Mouse (Mus musculus) limb, embryonic 10.5 days (tissue): ENCODE data around the gene Nup210. TPM values are rescaled to one million over a fixed set of nuclear protein-coding genes. Genes with fewer than 3 reads are reported as not detected.

Source experiments
- DNase-seq: peaks from one replicate; pipeline ENCODE4 v3.0.0-alpha.2; 2017; ENCODE audit warnings: low spot score
- H3K27ac ChIP-seq: fragments of 300-500 bp; sonication (generic); 2 replicates; pipeline ENCODE4 v1.5.1; 2016; ENCODE audit warnings: mild to moderate bottlenecking
- H3K27me3 ChIP-seq: fragments of 300-500 bp; sonication (generic); 2 replicates; pipeline ENCODE4 v1.6.1; 2016; ENCODE audit warnings: low read depth, mild to moderate bottlenecking; ENCODE audit not compliant: poor library complexity, severe bottlenecking
- H3K36me3 ChIP-seq: fragments of 300-500 bp; sonication (generic); 2 replicates; pipeline ENCODE4 v1.6.1; 2016; ENCODE audit warnings: mild to moderate bottlenecking, moderate library complexity
- H3K4me1 ChIP-seq: fragments of 300-500 bp; sonication (generic); 2 replicates; pipeline ENCODE4 v1.6.1; 2016
- H3K4me3 ChIP-seq: fragments of 300-500 bp; sonication (generic); 2 replicates; pipeline ENCODE4 v1.5.1; 2016; ENCODE audit warnings: mild to moderate bottlenecking, moderate library complexity
- H3K9me3 ChIP-seq: fragments of 300-500 bp; sonication (generic); replicated peaks from 2 replicates; pipeline ENCODE4 v1.6.1; 2016; ENCODE audit warnings: mild to moderate bottlenecking
- WGBS: fragments of 180-500 bp; shearing (Covaris S2); methylation state at CpG from one replicate; pipeline ENCODE4 v1.1.7; 2016; 5-methylcytosine and 5-hydroxymethylcytosine counted together
- polyA plus RNA-seq: library from polyadenylated mRNA; unstranded; fragments of >200 nt; fragmentation: Nextera tagmentation; extraction: Ambion mirVana; gene quantifications from 2 replicates; pipeline ENCODE4 v1.2.1, GENCODE M21; 2016

The Nup210 gene
- polyA plus RNA-seq, 1 experiment from 2014 or later, result 7.2 TPM

DNA sequence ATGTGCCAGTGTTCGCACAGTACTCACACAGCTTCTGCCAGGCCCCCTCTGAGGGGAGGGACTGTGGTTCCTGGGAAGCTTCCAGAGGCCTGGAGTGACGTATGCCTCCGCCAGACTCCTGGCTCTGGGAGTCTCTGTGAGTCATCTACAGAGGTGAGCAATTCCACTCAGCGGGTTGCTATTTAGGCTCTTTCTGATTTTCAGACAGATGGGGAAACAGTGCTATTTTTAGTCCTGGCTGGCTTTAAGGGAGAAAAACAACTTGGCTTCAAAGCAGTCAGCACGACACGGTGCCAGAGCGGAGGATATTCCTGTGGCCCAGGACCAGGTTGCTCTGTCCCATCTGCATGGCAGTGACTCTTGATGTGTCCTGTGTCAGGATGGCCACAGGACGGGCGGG lies 40.4 kb downstream of the Nup210 start:
- H3K36me3 ChIP-seq, result no peaks in the 10 kb centered on the region
- H3K9me3 ChIP-seq, result no peaks in the 10 kb centered on the region
- peaks cover 5% of the 10 kb centered on the region; the same call in 1 of the 2 replicates for H3K4me1 ChIP-seq
- no peak for DNase-seq
- H3K4me3 ChIP-seq, result no peak overlapping the region
- WGBS, result 87% methylated on average over 9 of the region's 9 CpGs
- H3K27me3 ChIP-seq, result no peaks in the 10 kb centered on the region
- H3K27ac ChIP-seq, result no peak overlapping the region

DNA sequence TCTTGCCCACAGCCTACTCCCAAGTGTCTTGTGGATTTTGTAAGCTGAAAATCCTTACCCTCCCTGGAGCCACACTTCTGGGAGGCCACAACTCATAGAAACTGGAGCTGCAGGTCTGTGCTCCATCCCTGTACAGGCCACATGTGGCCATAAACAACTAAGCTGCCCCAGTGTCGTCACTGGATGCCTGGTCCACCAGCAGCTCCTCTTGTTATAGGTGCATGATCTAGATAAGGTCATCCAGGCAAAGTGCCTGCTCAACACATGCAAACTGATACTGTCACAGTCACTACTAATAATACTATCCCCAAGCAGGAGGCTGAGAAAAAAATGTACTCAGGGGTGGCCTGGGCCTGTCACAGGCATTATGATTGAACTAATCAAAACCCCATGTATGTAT lies 48.1 kb downstream of the Nup210 start:
- H3K27ac ChIP-seq, result no peak overlapping the region
- 74% methylated on average over 1 of the region's 1 CpGs for WGBS
- no peaks in the 10 kb centered on the region for H3K9me3 ChIP-seq
- no peaks in the 10 kb centered on the region for H3K27me3 ChIP-seq
- no peaks in the 10 kb centered on the region for H3K36me3 ChIP-seq
- no peaks in the 10 kb centered on the region; the same call in 1 of the 2 replicates for H3K4me1 ChIP-seq
- H3K4me3 ChIP-seq, result no peak overlapping the region
- DNase-seq, result no peak

DNA sequence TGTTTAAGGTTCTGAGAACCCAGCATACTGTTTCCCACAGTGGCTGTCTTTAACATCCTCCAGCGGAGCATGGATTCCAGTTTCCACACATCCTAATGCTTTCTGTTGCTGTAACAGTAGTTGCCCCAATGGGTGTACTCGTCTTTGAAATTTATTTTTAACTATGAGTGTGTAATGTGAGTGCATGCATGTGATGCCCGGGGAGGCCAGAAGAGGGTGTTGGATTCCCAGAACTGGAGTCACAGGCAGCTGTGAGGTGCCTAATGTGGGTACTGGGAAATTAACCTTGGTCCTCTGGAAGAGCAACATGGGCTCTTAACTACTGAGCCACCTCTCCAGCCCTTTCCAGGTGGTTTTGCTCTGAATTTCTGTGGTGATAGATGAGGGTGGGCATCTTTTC lies 49.6 kb downstream of the Nup210 start:
- no peak overlapping the region for H3K27ac ChIP-seq
- 90% methylated on average over 3 of the region's 3 CpGs for WGBS
- no peak for DNase-seq
- H3K27me3 ChIP-seq, result no peaks in the 10 kb centered on the region
- H3K4me3 ChIP-seq, result no peak overlapping the region
- H3K9me3 ChIP-seq, result no peaks in the 10 kb centered on the region
- no peaks in the 10 kb centered on the region for H3K36me3 ChIP-seq
- H3K4me1 ChIP-seq, result no peaks in the 10 kb centered on the region; the same call in 1 of the 2 replicates

DNA sequence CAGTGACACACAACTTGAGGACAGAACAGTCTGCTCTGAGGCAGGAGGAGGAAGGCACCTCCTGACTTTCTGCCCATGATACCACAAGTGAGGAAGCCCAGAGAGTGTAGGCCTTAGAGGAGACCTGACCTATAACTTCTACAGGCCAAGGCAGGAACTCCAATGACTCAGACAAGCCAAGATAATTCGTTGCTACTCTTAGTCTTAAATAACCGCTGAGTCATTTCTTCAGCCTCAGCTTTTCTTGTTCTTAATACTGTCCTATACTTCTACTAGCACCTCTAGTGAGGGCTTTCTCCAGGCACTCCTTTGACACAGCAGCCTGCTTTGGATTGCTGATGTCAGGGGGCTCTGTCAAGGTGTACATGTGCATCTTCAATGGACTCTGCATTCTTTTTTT lies 55.3 kb downstream of the Nup210 start:
- H3K4me3 ChIP-seq, result no peak overlapping the region
- H3K27me3 ChIP-seq, result no peaks in the 10 kb centered on the region
- no peaks in the 10 kb centered on the region for H3K36me3 ChIP-seq
- no peaks in the 10 kb centered on the region for H3K9me3 ChIP-seq
- no peak for DNase-seq
- H3K4me1 ChIP-seq, result no peaks in the 10 kb centered on the region
- WGBS, result 89% methylated on average over 2 of the region's 2 CpGs
- H3K27ac ChIP-seq, result no peak overlapping the region

DNA sequence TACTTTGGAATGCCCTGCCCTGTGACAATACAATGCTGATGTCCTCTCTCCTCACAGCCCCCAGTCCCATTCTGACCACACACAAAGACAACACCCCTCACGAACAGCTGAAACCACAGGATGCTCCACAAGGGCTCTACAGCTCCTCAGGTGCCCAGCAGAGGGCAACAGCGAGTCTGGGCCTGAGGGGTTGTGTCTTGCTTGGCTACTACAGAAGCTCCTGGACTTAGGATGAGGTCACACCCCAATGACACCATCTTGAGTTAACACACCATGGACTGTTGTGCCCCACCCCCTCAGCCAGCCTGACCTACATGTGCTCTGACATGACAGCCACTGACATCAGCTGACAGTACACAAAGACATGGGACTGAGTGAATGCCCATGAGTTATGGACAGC lies 56.9 kb downstream of the Nup210 start:
- Histone ChIP-seq H3K27me3 (no peaks in the 10 kb centered on the region), H3K4me1 (no peaks in the 10 kb centered on the region), H3K4me3 (no peak overlapping the region), H3K36me3 (no peaks in the 10 kb centered on the region), H3K27ac (no peak overlapping the region), H3K9me3 (no peaks in the 10 kb centered on the region)
- 40% methylated on average over 2 of the region's 2 CpGs for WGBS
- peak; percentile 65 for DNase-seq

DNA sequence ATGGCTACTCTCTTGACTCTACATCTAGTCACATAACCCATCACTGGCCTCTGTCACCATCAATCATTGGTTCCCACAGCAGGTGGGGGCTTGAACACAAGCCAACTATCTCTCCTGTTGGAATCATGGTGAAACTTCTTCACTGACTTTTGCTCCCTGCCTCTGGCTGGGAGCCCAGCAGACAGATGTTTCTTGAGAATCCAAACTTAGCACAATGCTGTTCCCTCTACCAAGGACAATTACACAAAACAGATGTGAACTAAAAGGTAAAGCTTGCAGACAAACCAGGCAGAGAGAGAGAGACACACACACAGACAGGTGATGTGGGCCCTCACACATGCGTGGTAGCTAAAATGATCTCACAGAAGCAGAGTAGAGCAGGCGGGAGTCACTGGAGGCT lies 58.6 kb downstream of the Nup210 start:
- Histone ChIP-seq H3K4me3 (no peak overlapping the region), H3K4me1 (no peaks in the 10 kb centered on the region), H3K27me3 (no peaks in the 10 kb centered on the region), H3K9me3 (no peaks in the 10 kb centered on the region), H3K36me3 (no peaks in the 10 kb centered on the region), H3K27ac (no peak overlapping the region)
- no peak for DNase-seq
- 86% methylated on average over 2 of the region's 2 CpGs for WGBS

DNA sequence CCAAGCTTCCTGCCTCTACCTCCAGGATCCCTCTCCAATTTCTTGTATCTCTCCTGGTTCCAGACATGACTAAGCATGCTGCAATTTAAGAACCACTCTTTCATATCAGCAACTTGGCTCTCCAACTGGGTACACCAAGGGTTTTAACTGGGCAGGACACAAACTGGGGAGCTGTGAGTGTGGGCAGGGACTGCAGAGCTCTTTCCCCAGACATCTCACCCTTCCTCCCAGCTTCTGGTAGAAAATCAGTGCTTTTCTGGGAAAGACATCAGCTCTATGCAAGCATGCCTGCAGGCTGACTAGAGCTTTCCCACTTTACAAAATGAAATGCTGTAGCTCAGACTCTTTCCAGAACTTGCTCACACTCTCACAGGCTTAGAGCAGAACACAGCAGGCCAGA lies 60.3 kb downstream of the Nup210 start:
- no peaks in the 10 kb centered on the region for H3K27me3 ChIP-seq
- H3K27ac ChIP-seq, result no peak overlapping the region
- H3K4me3 ChIP-seq, result no peak overlapping the region
- H3K9me3 ChIP-seq, result no peaks in the 10 kb centered on the region
- no peaks in the 10 kb centered on the region for H3K36me3 ChIP-seq
- no peaks in the 10 kb centered on the region for H3K4me1 ChIP-seq
- no peak for DNase-seq

DNA sequence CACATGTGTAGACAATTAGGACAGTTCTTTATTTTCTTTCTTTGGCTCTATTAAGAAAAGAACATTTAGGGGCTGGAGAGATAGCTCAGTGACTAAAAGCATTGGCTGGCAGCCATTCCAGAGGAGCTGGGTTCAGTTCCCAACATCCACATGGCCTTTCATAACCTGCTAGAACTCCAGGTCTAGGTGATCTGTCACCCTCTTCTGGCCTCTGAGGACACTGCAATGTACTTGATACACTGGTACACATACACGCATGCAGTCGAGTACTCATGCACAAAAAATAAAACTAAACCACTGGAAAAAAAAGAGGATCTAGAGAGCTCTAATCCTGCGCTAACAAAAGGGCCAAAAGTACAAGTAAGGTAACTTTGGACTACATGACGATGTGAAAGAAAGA lies 64.1 kb downstream of the Nup210 start:
- Histone ChIP-seq H3K4me3 (no peak overlapping the region), H3K4me1 (no peaks in the 10 kb centered on the region), H3K9me3 (no peaks in the 10 kb centered on the region), H3K27me3 (no peaks in the 10 kb centered on the region), H3K27ac (no peak overlapping the region), H3K36me3 (no peaks in the 10 kb centered on the region)
- WGBS, result 94% methylated on average over 4 of the region's 4 CpGs
- DNase-seq, result no peak

DNA sequence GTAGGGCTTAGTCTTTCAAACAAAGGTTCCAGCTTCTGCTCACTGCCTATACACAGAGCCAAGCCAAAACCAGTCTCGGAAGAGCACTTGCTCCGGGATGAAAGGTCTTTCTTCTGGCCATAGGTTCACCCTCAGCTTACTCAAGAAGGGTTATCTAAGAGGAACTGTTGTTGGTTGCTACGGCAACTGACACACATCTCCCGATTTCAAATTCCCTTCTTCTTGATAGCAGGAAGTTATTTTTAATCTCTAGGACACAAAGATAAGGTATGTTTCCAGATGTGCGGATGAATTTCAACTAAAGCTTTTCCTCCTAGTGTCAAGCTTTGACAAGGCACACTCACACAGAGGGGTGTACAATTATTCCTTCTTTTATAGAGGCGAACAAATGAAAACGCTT lies 68.6 kb downstream of the Nup210 start:
- no peaks in the 10 kb centered on the region for H3K27me3 ChIP-seq
- H3K27ac ChIP-seq, result no peak overlapping the region
- no peaks in the 10 kb centered on the region for H3K36me3 ChIP-seq
- no peak for DNase-seq
- H3K4me1 ChIP-seq, result peaks cover 29% of the 10 kb centered on the region
- WGBS, result 95% methylated on average over 7 of the region's 7 CpGs
- H3K9me3 ChIP-seq, result no peaks in the 10 kb centered on the region
- H3K4me3 ChIP-seq, result no peak overlapping the region

DNA sequence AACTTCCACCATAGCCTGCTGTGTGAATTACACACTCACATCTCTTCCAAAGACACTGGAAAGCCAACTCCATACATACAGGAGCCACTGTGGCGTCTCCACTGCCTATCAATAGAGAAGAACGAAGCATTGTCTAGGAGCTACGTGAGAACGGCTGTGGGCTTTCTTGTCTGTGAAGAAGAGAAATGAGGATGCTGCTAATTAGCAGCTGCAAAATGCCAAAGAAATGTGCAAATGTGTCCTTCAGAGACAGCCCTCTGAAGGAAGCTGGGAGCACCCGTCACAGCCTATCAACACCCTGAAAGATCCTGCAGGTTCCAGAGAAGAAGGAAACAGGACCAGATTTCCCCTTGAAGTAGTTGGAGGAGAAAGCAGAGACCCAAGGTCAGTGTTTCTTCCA lies 69.2 kb downstream of the Nup210 start:
- Histone ChIP-seq H3K4me3 (no peak overlapping the region), H3K36me3 (no peaks in the 10 kb centered on the region), H3K27me3 (no peaks in the 10 kb centered on the region), H3K9me3 (no peaks in the 10 kb centered on the region), H3K27ac (no peak overlapping the region), H3K4me1 (peaks cover 29% of the 10 kb centered on the region)
- DNase-seq, result no peak
- 83% methylated on average over 5 of the region's 5 CpGs for WGBS

DNA sequence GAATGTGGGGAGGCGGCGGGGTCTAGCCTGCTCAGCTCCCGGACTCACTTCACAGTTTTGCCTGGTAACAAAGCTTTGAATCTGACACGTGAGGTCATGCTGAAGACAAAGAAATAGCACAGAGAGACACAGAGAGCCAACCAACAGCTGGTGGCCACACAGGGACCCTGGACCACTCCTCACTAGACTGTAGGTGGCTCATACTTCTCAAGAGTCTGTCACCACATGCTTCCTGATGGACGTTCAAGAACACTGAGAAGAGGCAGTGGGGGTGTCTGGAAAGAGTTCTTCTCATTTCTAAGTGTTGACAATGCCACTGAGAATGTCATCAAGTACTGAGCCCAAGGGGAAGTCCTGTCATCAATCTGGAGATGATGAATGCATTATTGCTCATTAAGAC lies 70.4 kb downstream of the Nup210 start:
- H3K36me3 ChIP-seq, result no peaks in the 10 kb centered on the region
- no peak for DNase-seq
- H3K9me3 ChIP-seq, result no peaks in the 10 kb centered on the region
- 86% methylated on average over 5 of the region's 5 CpGs for WGBS
- no peaks in the 10 kb centered on the region for H3K27me3 ChIP-seq
- H3K4me3 ChIP-seq, result no peak overlapping the region
- 0 out of 2 replicates have a peak overlapping the region, but pooled peaks have one; percentile 12 for H3K27ac ChIP-seq
- peaks cover 29% of the 10 kb centered on the region for H3K4me1 ChIP-seq

DNA sequence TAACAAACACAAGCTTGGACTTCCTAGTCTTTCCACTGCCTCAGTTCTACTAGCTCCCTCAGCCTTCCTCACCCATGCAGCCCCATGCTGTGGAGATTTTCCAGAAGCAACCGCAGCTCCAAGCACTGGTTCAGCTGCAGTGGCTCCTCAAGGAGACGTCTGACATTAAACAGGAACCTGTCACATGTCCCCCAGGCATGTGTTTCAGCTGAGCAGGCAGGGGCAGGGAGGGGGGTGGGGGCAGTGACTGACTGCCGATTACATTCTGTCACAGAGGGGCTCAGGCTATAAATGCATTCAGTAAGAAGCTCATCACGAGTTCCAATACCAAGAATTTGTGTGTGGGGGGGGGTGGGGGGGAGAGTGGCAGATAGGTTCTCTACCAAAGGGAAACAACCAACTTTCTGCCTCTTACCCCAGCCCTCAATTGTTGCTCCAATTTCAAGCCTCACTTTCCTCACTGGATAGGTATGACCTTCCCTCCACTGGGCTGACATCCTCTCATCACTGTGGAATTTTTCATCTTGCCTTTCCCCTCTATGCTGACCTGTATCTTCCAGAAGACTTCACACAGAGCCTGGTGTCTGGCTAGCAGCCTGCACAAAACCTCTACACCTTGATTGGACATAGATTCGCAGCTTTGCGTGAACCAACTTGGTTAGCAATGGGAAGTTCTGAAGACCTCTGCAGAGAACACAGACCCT lies 71.8 kb downstream of the Nup210 start:
- Histone ChIP-seq H3K27ac (no peak overlapping the region), H3K9me3 (no peaks in the 10 kb centered on the region), H3K27me3 (no peaks in the 10 kb centered on the region), H3K4me3 (no peak overlapping the region), H3K36me3 (no peaks in the 10 kb centered on the region), H3K4me1 (peaks cover 29% of the 10 kb centered on the region)
- WGBS, result 45% methylated on average over 6 of the region's 6 CpGs
- DNase-seq, result peak; percentile 43

DNA sequence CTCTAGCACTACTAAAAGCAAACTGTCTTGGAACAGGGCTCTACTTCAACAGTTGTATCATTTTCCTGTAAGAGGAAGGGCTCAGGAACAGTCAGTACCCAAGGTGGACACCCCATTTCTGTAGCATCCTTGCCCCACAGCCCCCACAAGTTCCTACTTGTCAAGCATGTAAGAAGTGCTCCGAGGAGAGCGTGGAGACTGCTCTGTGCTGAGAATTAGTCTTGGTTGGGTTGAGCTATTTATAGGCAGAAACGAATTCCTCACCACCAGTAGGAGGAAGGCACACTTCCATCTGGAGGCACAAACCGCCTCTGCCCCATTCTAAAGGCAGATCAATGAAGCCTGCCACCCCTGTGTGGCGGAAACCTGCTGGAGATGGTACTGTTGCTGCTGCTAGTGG lies 75.3 kb downstream of the Nup210 start:
- 81% methylated on average over 5 of the region's 5 CpGs for WGBS
- peaks cover 28% of the 10 kb centered on the region for H3K4me1 ChIP-seq

DNA sequence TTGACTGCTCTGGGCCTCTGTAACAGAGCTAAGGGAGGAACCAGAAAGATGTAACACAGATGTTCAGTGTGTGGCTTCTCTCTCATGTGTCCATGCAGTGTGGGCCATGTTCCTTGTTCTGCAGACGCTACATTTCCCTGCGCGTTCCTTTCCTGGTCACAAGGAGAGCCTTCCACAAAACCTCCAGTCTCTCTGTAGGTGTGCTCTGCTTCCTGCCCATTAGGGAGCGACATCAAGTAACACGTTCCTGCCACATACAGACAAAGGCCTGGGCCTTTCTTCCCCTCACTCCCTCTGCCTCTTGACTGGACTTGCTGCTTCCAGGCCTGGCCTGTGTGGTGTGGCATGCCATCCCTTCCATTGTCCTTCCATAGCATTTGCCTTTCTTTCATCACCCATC lies 88.4 kb downstream of the Nup210 start:
- H3K4me3 ChIP-seq, result no peak overlapping the region
- no peaks in the 10 kb centered on the region for H3K36me3 ChIP-seq
- DNase-seq, result no peak
- H3K4me1 ChIP-seq, result peaks cover 6% of the 10 kb centered on the region; the same call in 1 of the 2 replicates
- H3K9me3 ChIP-seq, result no peaks in the 10 kb centered on the region
- H3K27me3 ChIP-seq, result no peaks in the 10 kb centered on the region
- 89% methylated on average over 5 of the region's 5 CpGs for WGBS
- H3K27ac ChIP-seq, result no peak overlapping the region

More for the DNA sequence above, 75.3 kb downstream of the Nup210 start:
- Histone ChIP-seq H3K4me3 (no peak overlapping the region), H3K9me3 (no peaks in the 10 kb centered on the region), H3K27ac (no peak overlapping the region), H3K27me3 (no peaks in the 10 kb centered on the region), H3K36me3 (no peaks in the 10 kb centered on the region)
- no peak for DNase-seq
